Mouse (Mus musculus): Measurements from ENCODE around the gene Astn1.

The Astn1 gene

DNA sequence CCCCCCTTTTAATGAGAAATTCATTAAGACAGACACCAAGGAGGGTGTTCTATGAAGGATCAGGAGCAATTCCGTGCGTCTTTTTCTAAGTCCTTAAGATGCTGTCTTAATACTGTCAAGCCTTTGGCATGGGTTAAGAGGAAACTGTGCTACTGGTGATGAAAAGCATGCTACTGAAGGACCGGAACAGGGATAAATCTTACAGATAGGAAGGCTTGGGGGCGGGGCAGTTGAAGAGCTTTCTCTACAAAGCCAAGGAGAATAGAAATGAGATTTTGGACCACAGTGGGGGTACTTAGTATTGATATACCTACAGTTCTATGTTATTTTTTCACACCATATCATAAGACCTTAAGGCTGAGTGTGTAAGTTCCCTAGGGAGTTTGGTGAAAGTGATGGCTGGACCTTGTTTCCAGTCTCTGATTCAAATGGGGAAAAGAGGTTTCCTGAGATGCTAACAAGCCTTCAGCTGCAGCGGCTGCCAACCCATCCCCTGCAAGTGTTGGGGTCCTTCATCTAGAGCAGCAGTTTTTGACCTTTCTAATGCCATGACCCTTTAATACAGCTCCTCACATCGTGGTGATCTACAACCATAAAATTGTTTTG lies 378.2 kb downstream of the Astn1 start:
- no peak for DNase-seq (ENCODE audit: low spot score in 2 of 2)

DNA sequence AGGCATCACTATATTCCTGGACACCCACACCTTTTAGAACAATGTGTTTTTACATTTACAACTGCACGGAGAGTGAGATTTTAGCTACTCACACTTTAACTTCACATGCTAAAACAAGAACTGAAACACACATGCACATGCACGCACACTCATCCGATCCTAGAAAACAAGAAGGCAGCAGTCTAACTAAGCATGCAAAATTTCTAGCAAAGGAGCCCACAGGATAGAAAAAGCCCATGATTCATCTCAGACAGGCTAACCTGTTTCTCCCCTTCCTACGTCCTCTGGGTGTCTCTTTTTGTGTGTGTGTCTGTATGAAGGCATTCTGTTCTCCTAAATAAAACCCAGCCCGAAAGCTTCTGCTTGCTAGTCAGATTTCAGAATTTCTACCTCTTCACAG lies 378.9 kb downstream of the Astn1 start:
- peak in 1 of 2 experiments; percentile 26 for DNase-seq (ENCODE audit: low spot score in 2 of 2)

Measured in frontal cortex, postnatal 36 days (tissue).